Mouse (Mus musculus): ENCODE measurements around the gene Hist1h1c.
"Not testable (repeated sequence)": the region's sequence is repeated elsewhere in the genome, so short reads cannot be mapped to it uniquely, and the experiment has no call there.

Hist1h1c gene

GRCm38 (mm10) chr13:23716261-23717042 is 22.2 kb upstream of the Hist1h1c start:
- no peak for DNase-seq (ENCODE audit: extremely low read depth, low read depth, low spot score)

GRCm38 (mm10) chr13:23717176-23717575 is 21.4 kb upstream of the Hist1h1c start:
- DNase-seq (ENCODE audit: extremely low read depth, low read depth, low spot score), result no peak

- not testable (repeated sequence) for DNase-seq (ENCODE audit: extremely low read depth, low read depth, low spot score)
Measured at GRCm38 (mm10) chr13:23717593-23718245, 20.9 kb upstream of the Hist1h1c start.

- no peak for DNase-seq (ENCODE audit: extremely low read depth, low read depth, low spot score)
Measured at GRCm38 (mm10) chr13:23724239-23724638, 14.4 kb upstream of the Hist1h1c start.

GRCm38 (mm10) chr13:23725213-23725612 is 13.4 kb upstream of the Hist1h1c start:
- no peak for DNase-seq (ENCODE audit: extremely low read depth, low read depth, low spot score)

GRCm38 (mm10) chr13:23728472-23729191 is 10.0 kb upstream of the Hist1h1c start:
- no peak for DNase-seq (ENCODE audit: extremely low read depth, low read depth, low spot score)

- DNase-seq (ENCODE audit: extremely low read depth, low read depth, low spot score), result no peak
Measured at GRCm38 (mm10) chr13:23729192-23729525, 9.4 kb upstream of the Hist1h1c start.

- no peak for DNase-seq (ENCODE audit: extremely low read depth, low read depth, low spot score)
Measured at GRCm38 (mm10) chr13:23729706-23730105, 8.9 kb upstream of the Hist1h1c start.

GRCm38 (mm10) chr13:23730479-23730878 is 8.1 kb upstream of the Hist1h1c start:
- DNase-seq (ENCODE audit: extremely low read depth, low read depth, low spot score), result no peak

GRCm38 (mm10) chr13:23732156-23732804 is 6.3 kb upstream of the Hist1h1c start:
- no peak for DNase-seq (ENCODE audit: extremely low read depth, low read depth, low spot score)

- DNase-seq (ENCODE audit: extremely low read depth, low read depth, low spot score), result no peak
Measured at GRCm38 (mm10) chr13:23737091-23737490, 1.5 kb upstream of the Hist1h1c start.

- DNase-seq (ENCODE audit: extremely low read depth, low read depth, low spot score), result no peak
Measured at GRCm38 (mm10) chr13:23738041-23738440, 567 bp upstream of the Hist1h1c start.

GRCm38 (mm10) chr13:23739069-23739921 is 687 bp downstream of the Hist1h1c start:
- DNase-seq (ENCODE audit: extremely low read depth, low read depth, low spot score), result no peak

GRCm38 (mm10) chr13:23739922-23740252 is 1.3 kb downstream of the Hist1h1c start:
- no peak for DNase-seq (ENCODE audit: extremely low read depth, low read depth, low spot score)

- no peak for DNase-seq (ENCODE audit: extremely low read depth, low read depth, low spot score)
Measured at GRCm38 (mm10) chr13:23740256-23740840, 1.7 kb downstream of the Hist1h1c start.

GRCm38 (mm10) chr13:23740910-23741309 is 2.3 kb downstream of the Hist1h1c start:
- no peak for DNase-seq (ENCODE audit: extremely low read depth, low read depth, low spot score)

- no peak for DNase-seq (ENCODE audit: extremely low read depth, low read depth, low spot score)
Measured at GRCm38 (mm10) chr13:23742007-23742406, 3.4 kb downstream of the Hist1h1c start.

- DNase-seq (ENCODE audit: extremely low read depth, low read depth, low spot score), result no peak
Measured at GRCm38 (mm10) chr13:23743215-23743614, 4.6 kb downstream of the Hist1h1c start.

- DNase-seq (ENCODE audit: extremely low read depth, low read depth, low spot score), result no peak
Measured at GRCm38 (mm10) chr13:23743963-23744362, 5.4 kb downstream of the Hist1h1c start.
